Mouse (Mus musculus) activated CD4-positive, CD25-positive, alpha-beta regulatory T cell, adult 4 months (primary cell): ENCODE measurements around the gene Mfsd4a. TPM values are rescaled to one million over a fixed set of nuclear protein-coding genes. Genes with fewer than 3 reads are reported as not detected.

ENCODE experiments used
- ATAC-seq: one replicate; pipeline ENCODE4 v1.8.0; 2017
- polyA plus RNA-seq, 2 experiments: library from polyadenylated mRNA; unstranded; fragments of 100-300 nt; shearing (Covaris generic); gene quantifications; one replicate each; pipeline ENCODE4 v1.2.1; 2017

The Mfsd4a gene
- polyA plus RNA-seq, 2 experiments from 2014 or later: 39.0 to 45.4 TPM

GRCm38 (mm10) chr1:131987432-131987831 is 80.4 kb downstream of the Mfsd4a start:
- no peak for ATAC-seq

GRCm38 (mm10) chr1:131983806-131984205 is 84.1 kb downstream of the Mfsd4a start:
- ATAC-seq: no peak

- peak; percentile 73 for ATAC-seq
These were observed 85.0 kb downstream of the Mfsd4a start for GRCm38 (mm10) chr1:131982907-131983306.

GRCm38 (mm10) chr1:131981378-131982013 is 86.4 kb downstream of the Mfsd4a start:
- peak; percentile 66 for ATAC-seq

- ATAC-seq: no peak
These were observed 87.4 kb downstream of the Mfsd4a start for GRCm38 (mm10) chr1:131980471-131980870.

- no peak for ATAC-seq
These were observed 91.0 kb downstream of the Mfsd4a start for GRCm38 (mm10) chr1:131976886-131977285.

- ATAC-seq: no peak
These were observed 93.9 kb downstream of the Mfsd4a start for GRCm38 (mm10) chr1:131973991-131974390.

Other genes starting within 250 kb of the Mfsd4a start
- gene Slc41a1, start 240.6 kb downstream of the Mfsd4a start, polyA plus RNA-seq: 10 to 100 TPM; 15.0 to 17.9 TPM
- 10 to 100 TPM; 45.6 to 48.2 TPM for gene Rab29, start 200.8 kb downstream of the Mfsd4a start, polyA plus RNA-seq
- 10 to 100 TPM; 41.6 to 44.3 TPM for gene Nucks1, start 157.5 kb downstream of the Mfsd4a start, polyA plus RNA-seq
- gene Slc45a3, start 105.1 kb downstream of the Mfsd4a start, polyA plus RNA-seq: not detected
- gene Elk4, start 60.5 kb downstream of the Mfsd4a start, polyA plus RNA-seq: 10 to 100 TPM; 62.3 to 71.4 TPM
- gene Cdk18, start 71.6 kb upstream of the Mfsd4a start, polyA plus RNA-seq: not detected
- gene Lemd1, start 123.4 kb upstream of the Mfsd4a start, polyA plus RNA-seq: not detected
- gene AC124108.1, start 123.4 kb upstream of the Mfsd4a start, polyA plus RNA-seq: not detected
- not detected for gene Gm10188, start 161.7 kb upstream of the Mfsd4a start, polyA plus RNA-seq
- gene Klhdc8a, start 230.6 kb upstream of the Mfsd4a start, polyA plus RNA-seq: not detected
- gene Nuak2, start 248.1 kb upstream of the Mfsd4a start, polyA plus RNA-seq: 1 to 10 TPM; 2.0 TPM